Mouse (Mus musculus): ENCODE data around the gene Psmc6. TPM values are rescaled to one million over a fixed set of nuclear protein-coding genes. Genes with fewer than 3 reads are reported as not detected.

Gene Psmc6
- polyA plus RNA-seq, 1 experiment, result 500 TPM

DNA sequence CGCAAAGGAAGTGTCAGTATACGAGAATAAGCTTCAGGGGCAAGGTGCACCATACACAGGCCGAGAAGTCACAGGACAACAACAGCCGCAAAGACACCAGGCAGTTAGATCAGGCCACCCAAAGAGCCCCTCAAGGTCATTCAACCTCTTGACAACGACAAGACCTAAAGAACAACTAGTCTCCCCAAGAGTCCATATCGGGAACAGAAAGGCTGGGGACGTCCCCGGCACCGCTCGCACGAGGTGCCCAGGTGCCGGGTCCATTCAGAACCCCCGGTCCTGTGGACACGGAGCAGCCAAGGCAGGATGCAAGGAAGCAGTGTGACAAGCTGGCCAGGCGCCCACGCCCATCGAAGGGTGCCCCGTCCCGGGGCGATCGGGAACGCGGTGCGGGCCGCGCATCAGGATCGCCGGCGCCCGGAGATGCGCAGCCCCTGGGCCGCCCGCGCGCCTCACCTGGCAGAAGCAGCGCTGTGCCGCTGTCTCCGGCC lies 11.6 kb upstream of the Psmc6 start:
- TF ChIP-seq POLR2A (IDR thresholded peaks at IDR 0.05; ENCODE audit: low read depth, low read length) (no peak), CTCF (IDR thresholded peaks at IDR 0.05; ENCODE audit: borderline replicate concordance, insufficient read depth, low read length) (no peak)
- peaks cover 7% of the 10 kb centered on the region for H3K4me1 ChIP-seq (ENCODE audit: control insufficient read depth, insufficient read depth, low read length)
- peak overlapping the region; percentile 93 for H3K27ac ChIP-seq (ENCODE audit: insufficient read depth, low read length)
- H3K4me3 ChIP-seq (ENCODE audit: insufficient read depth, low read length), result peak overlapping the region; percentile 83

DNA sequence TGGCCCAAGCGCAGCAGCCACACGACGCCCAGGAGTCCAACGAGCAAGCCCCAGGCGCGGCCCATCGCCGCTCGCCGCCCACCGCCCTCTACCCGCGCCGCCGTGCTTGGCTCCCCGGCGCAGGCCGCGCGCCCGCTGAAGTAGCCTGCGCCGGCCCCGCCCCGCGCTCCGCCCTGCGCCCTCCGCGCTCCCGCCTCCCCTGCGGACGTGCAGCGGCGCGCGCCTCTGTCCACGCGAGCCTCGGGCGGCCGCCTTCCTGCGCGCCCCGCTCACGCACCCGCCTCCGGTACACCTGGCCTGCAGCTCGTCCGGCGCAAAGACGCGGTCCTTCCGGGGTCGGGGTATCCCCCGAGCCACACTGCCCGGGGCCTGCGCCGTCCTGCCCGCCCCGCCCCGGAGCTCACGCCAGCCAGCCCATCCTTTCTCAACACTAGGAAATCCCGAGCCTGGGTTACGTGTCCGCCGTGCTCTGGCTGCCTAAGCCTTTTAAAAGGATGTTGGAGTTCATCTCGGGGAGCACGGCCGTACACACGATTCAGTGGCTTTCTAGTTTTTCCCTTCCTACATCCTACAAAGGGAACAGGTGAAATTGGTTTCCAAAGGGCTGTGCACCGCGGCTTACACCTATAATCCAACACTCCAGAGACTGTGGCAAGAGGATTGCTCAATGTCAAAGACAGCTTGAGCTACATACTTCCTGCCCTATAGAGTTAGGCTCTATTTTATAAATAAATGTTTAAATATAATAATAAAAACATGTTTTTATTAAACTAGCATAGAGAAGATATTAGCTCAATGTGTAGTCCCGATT lies 11.0 kb upstream of the Psmc6 start, which contains the start of gene Ero1l:
TSS of gene Ero1l (minus strand) at position 346 of the 811 bp plus-strand sequence.
- peaks cover 7% of the 10 kb centered on the region for H3K4me1 ChIP-seq (ENCODE audit: control insufficient read depth, insufficient read depth, low read length)
- no peak for TF ChIP-seq CTCF (IDR thresholded peaks at IDR 0.05; ENCODE audit: borderline replicate concordance, insufficient read depth, low read length)
- TF ChIP-seq POLR2A (IDR thresholded peaks at IDR 0.05; ENCODE audit: low read depth, low read length), result peak; percentile 91
- peak within 1 kb of the TSS; percentile 83 for H3K4me3 ChIP-seq (ENCODE audit: insufficient read depth, low read length)
- peak within 1 kb of the TSS; percentile 93 for H3K27ac ChIP-seq (ENCODE audit: insufficient read depth, low read length)

DNA sequence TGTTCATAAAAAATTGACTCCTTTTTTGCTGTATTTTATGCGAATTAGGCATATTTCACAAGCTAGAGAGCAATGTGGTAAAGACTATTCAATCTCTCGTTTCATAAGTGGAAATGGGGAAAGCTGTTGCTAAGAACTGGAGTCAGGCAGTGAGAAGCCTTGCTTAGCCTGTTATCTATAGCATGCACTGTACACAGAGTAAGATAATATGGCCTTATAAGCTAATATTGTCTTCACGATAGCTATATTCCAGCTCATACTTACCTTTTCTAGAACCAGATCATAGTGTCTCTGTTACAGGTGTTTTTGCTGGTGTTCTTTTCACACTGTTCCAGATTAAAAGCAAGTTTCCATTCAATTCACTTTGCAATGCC lies 10.4 kb upstream of the Psmc6 start:
- Histone ChIP-seq H3K4me1 (ENCODE audit: control insufficient read depth, insufficient read depth, low read length) (peaks cover 7% of the 10 kb centered on the region), H3K27ac (ENCODE audit: insufficient read depth, low read length) (peak overlapping the region; percentile 9; the same call in 1 of the 2 replicates), H3K4me3 (ENCODE audit: insufficient read depth, low read length) (no peak overlapping the region)
- TF ChIP-seq CTCF (IDR thresholded peaks at IDR 0.05; ENCODE audit: borderline replicate concordance, insufficient read depth, low read length) (no peak), POLR2A (IDR thresholded peaks at IDR 0.05; ENCODE audit: low read depth, low read length) (no peak)

DNA sequence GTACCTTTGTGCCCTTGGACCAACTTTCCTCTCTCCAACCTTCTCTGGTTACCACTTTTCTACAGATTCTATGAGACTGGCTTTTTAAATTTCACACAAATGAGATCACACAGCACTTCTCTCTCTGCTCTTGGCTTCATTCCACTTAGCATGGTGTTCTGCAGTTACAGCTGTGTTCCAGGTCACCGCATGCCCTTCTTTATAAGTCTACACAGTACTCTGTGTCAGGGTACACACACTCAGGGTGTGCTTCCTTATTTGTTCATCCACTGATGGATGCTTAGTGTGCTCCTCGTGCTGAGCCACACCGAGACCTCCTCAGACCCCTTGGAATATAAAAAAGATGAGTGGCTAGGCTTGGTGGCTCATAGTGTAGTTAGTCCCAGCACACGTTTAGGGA lies 9.5 kb upstream of the Psmc6 start:
- Histone ChIP-seq H3K27ac (ENCODE audit: insufficient read depth, low read length) (peak overlapping the region; percentile 99), H3K4me1 (ENCODE audit: control insufficient read depth, insufficient read depth, low read length) (peaks cover 9% of the 10 kb centered on the region), H3K4me3 (ENCODE audit: insufficient read depth, low read length) (no peak overlapping the region)
- TF ChIP-seq POLR2A (IDR thresholded peaks at IDR 0.05; ENCODE audit: low read depth, low read length), result no peak
- TF ChIP-seq CTCF (IDR thresholded peaks at IDR 0.05; ENCODE audit: borderline replicate concordance, insufficient read depth, low read length), result no peak

DNA sequence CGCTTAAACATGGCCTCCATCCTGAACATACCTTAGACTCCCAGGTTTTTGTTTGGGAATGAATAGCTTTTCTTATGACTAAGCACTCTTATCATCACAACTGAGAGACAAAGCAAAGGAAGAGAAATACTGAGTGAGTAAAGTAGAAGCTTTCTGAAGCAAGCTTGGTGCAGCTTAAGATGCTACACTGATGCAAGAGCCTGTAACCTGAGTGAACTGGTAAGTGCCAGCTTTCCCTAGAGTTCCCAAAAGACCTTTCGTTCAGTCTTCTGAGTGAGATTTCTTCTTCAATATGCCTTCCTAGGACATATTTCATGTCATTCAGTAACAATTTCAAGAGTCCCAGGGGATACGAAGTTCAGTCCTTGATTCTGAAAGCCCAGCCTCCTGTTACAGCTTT lies 8.5 kb upstream of the Psmc6 start:
- Histone ChIP-seq H3K27ac (ENCODE audit: insufficient read depth, low read length) (peak overlapping the region; percentile 99), H3K4me1 (ENCODE audit: control insufficient read depth, insufficient read depth, low read length) (peaks cover 9% of the 10 kb centered on the region), H3K4me3 (ENCODE audit: insufficient read depth, low read length) (no peak overlapping the region)
- TF ChIP-seq CTCF (IDR thresholded peaks at IDR 0.05; ENCODE audit: borderline replicate concordance, insufficient read depth, low read length) (no peak), POLR2A (IDR thresholded peaks at IDR 0.05; ENCODE audit: low read depth, low read length) (no peak)

DNA sequence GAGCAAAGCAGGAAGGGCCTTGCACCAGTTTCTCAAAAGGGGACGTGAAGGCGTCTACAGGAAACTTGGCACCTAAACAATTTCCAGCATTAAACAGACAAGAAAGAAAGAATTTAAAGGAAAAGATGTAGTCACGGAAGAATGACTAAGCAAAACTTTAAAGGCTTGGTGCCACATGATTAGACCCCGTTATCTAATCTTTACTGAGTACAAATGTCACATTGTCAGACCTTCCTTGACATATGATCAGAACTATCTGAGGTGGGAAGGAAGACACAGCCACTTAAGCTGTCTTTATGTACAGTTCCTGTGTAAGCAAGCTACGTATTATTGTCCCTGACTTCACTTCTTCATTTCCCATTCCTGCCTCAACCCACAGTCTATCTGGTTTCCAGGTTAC lies 8.0 kb upstream of the Psmc6 start:
- Histone ChIP-seq H3K4me3 (ENCODE audit: insufficient read depth, low read length) (no peak overlapping the region), H3K4me1 (ENCODE audit: control insufficient read depth, insufficient read depth, low read length) (peaks cover 9% of the 10 kb centered on the region), H3K27ac (ENCODE audit: insufficient read depth, low read length) (peak overlapping the region; percentile 99)
- no peak for TF ChIP-seq POLR2A (IDR thresholded peaks at IDR 0.05; ENCODE audit: low read depth, low read length)
- no peak for TF ChIP-seq CTCF (IDR thresholded peaks at IDR 0.05; ENCODE audit: borderline replicate concordance, insufficient read depth, low read length)

DNA sequence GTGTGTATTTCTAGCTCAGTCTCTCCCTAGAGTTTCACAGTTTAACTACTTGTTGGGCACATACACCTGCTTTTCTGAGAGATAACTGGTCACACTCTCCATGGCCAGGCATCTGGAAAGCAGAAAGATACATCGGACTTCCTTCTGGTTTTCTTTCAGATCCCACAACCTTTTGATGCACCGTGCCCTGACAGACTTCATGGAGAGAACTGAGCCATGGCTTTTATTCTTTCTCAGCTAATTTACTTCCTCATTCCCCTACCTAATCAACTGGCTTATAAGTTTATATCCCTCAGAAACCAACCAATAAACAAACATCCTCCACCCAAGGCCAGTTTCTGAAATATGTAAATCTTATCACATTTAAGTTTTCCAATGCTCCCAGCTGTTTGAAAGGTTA lies 7.1 kb upstream of the Psmc6 start:
- no peak overlapping the region for H3K4me3 ChIP-seq (ENCODE audit: insufficient read depth, low read length)
- peaks cover 9% of the 10 kb centered on the region for H3K4me1 ChIP-seq (ENCODE audit: control insufficient read depth, insufficient read depth, low read length)
- TF ChIP-seq POLR2A (IDR thresholded peaks at IDR 0.05; ENCODE audit: low read depth, low read length), result no peak
- TF ChIP-seq CTCF (IDR thresholded peaks at IDR 0.05; ENCODE audit: borderline replicate concordance, insufficient read depth, low read length), result no peak
- no peak overlapping the region; the same call in 1 of the 2 replicates for H3K27ac ChIP-seq (ENCODE audit: insufficient read depth, low read length)

DNA sequence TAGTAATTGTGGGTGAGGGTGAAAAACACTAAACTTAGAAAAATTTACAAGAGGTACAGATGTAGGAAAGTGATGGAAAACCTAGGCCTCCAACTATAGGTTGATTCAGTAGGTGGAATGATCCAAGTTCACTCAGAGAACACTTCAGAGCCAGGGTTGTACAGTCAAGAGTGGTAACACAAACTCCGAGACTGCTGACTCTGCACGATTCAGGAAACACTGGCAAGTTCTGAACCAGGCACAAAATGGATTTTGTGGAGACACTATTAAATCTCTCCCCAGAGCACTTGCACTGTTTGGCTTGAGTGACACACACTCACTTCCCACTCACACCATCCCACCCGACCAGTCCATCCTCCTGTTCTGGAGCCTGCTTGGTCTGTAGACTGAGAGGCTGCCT lies 6.3 kb upstream of the Psmc6 start:
- Histone ChIP-seq H3K27ac (ENCODE audit: insufficient read depth, low read length) (no peak overlapping the region), H3K4me3 (ENCODE audit: insufficient read depth, low read length) (no peak overlapping the region), H3K4me1 (ENCODE audit: control insufficient read depth, insufficient read depth, low read length) (peaks cover 9% of the 10 kb centered on the region)
- TF ChIP-seq CTCF (IDR thresholded peaks at IDR 0.05; ENCODE audit: borderline replicate concordance, insufficient read depth, low read length) (no peak), POLR2A (IDR thresholded peaks at IDR 0.05; ENCODE audit: low read depth, low read length) (no peak)

DNA sequence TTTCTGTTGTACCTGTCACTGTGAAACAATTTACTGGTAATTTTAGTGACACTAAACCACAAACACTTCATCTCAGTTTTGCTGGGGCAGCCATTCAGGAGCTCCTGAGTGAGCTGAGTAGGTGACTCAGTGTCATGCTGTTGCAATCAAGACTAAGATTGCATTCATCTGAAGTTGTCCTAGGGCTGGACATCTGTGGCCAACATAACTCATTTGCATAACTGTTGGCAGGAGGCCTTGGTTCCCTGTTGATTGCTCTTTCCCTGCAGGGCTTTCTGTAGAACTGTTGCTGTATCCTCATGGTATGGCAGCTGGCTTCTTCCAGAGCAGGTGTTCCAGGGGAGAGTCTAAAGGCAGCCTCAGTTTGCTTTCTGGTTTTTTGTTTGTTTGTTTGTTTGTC lies 4.1 kb upstream of the Psmc6 start:
- Histone ChIP-seq H3K27ac (ENCODE audit: insufficient read depth, low read length) (no peak overlapping the region), H3K4me3 (ENCODE audit: insufficient read depth, low read length) (no peak overlapping the region), H3K4me1 (ENCODE audit: control insufficient read depth, insufficient read depth, low read length) (peaks cover 3% of the 10 kb centered on the region)
- no peak for TF ChIP-seq CTCF (IDR thresholded peaks at IDR 0.05; ENCODE audit: borderline replicate concordance, insufficient read depth, low read length)
- TF ChIP-seq POLR2A (IDR thresholded peaks at IDR 0.05; ENCODE audit: low read depth, low read length), result no peak

DNA sequence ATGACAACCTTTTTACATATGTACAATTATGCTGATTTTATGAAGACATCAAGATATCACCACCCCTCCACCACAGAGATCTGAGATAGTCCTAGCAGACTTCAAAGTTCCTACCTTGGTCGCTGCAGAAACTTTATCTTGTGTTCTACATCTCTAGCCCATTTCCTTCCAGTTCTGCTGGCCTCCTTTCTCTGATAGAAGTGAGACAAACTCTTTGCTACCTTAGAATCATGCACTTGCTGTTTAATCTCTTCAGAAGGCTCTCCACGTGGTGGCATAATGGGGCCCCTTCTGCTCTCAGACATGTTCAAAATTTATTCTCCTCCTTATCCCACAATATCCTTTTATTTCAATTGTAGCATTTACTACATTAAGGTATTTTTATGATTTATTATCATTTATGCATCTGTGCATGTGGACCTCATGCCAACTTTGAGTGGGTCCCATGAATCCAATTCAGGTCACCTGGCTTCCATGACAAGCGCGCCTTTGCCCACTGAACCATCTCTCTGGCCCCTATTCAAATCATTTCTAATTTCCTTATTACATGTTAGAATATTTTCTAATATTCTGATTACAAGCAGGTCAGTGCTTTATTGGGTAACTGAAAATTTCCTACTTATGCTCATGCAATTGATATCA lies 1.4 kb upstream of the Psmc6 start:
- no peak for TF ChIP-seq POLR2A (IDR thresholded peaks at IDR 0.05; ENCODE audit: low read depth, low read length)
- TF ChIP-seq CTCF (IDR thresholded peaks at IDR 0.05; ENCODE audit: borderline replicate concordance, insufficient read depth, low read length), result no peak

More for the DNA sequence above, 1.4 kb upstream of the Psmc6 start:
- Histone ChIP-seq H3K4me1 (ENCODE audit: control insufficient read depth, insufficient read depth, low read length) (peaks cover 7% of the 10 kb centered on the region; the same call in 1 of the 2 replicates), H3K27ac (ENCODE audit: insufficient read depth, low read length) (no peak overlapping the region), H3K4me3 (ENCODE audit: insufficient read depth, low read length) (no peak overlapping the region)

All from embryonic fibroblast, embryonic 13.5 days (primary cell).